Mouse (Mus musculus): ENCODE data around the gene Gm7138. TPM values are rescaled to one million over a fixed set of nuclear protein-coding genes. Genes with fewer than 3 reads are reported as not detected.
"Not testable (repeated sequence)": the region's sequence is repeated elsewhere in the genome, so short reads cannot be mapped to it uniquely, and the experiment has no call there.

Gm7138 gene
- polyA plus RNA-seq, 1 experiment from 2014 or later = 1.3 TPM

DNA sequence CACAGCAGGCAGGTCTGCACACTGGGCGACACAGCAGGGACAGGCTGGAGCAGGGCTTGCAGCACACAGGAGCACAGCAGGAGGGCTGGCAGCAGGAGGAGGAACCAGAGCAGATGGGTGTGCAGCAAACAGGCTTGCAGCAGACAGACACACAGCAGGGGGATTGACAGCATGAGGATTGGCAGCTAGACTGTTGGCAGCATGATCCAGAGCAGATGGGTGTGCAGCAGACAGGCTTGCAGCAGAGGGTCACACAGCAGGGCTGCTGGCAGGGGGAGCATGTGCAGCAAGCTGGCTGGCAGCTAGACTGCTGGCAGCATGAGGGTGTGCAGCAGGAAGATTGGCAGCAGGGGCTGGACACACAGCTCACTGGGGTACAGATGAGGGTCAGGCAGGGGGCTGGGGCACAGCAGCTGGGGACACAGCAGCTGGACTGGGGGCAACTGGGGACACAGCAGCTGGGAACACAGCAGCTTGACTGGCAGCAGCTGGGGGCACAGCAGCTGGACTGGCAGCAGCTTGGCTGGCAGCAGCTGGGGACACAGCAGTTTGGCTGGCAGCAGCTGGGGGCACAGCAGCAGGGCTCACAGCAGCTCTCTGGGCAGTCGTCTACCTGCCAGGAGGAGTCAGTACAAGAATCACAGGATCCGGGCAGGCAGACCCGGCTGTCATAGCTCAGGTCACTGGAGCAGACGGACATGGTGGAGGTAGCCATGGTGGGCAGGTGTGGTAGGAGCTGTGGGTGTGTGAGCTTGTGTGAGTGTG is 34.6 kb downstream of the Gm7138 start, which contains the start of gene Gm18596:
TSS of gene Gm18596 (minus strand) at position 715 of the 765 bp plus-strand sequence.
- not testable (repeated sequence) for H3K9me3 ChIP-seq (replicated peaks); H3K27me3 ChIP-seq; H3K36me3 ChIP-seq; H3K4me3 ChIP-seq (replicated peaks); H3K4me2 ChIP-seq (replicated peaks); H3K27ac ChIP-seq (replicated peaks); ATAC-seq (ENCODE audit: insufficient number of reproducible peaks, low FRiP score, low TSS enrichment, low read depth); H3K4me1 ChIP-seq; H3K9ac ChIP-seq
- 55% methylated on average over 5 of the region's 5 CpGs for WGBS

GRCm38 (mm10) chr10:77738929-77739328 is 37.8 kb downstream of the Gm7138 start:
- H3K9me3 ChIP-seq (replicated peaks) = no peaks in the 10 kb centered on the region
- H3K27ac ChIP-seq (replicated peaks) = no peak overlapping the region
- H3K4me1 ChIP-seq = 0 out of 2 replicates have a peak, but pooled peaks cover 4% of the 10 kb centered on the region
- no peak overlapping the region for H3K4me3 ChIP-seq (replicated peaks)
- no peak overlapping the region for H3K4me2 ChIP-seq (replicated peaks)
- H3K9ac ChIP-seq = no peak overlapping the region
- H3K27me3 ChIP-seq = no peaks in the 10 kb centered on the region
- no peak for ATAC-seq (ENCODE audit: insufficient number of reproducible peaks, low FRiP score, low TSS enrichment, low read depth)
- no peaks in the 10 kb centered on the region for H3K36me3 ChIP-seq
- 88% methylated on average over 4 of the region's 4 CpGs for WGBS

DNA sequence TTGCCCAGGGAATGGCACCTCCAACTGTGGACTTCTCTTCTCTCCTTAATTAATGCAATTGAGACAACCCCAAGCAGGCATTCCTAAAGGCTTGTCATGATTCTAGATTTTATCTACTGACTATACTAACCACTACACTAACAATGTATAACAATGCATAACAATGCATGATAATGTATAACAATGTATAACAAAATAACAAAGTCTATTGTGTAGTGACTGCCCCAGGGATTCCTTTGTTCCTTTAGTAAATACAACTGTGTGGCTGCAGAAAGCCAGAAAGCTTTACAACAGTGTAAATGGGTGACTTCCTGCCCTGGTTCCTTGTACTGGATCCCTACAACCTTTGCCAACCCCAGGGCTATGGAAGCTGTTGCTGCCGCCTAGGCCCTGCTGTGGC is 40.8 kb downstream of the Gm7138 start:
- no peak overlapping the region for H3K9ac ChIP-seq
- ATAC-seq (ENCODE audit: insufficient number of reproducible peaks, low FRiP score, low TSS enrichment, low read depth) = no peak
- no peaks in the 10 kb centered on the region for H3K9me3 ChIP-seq (replicated peaks)

GRCm38 (mm10) chr10:77729241-77729640 is 47.5 kb downstream of the Gm7138 start:
- Histone ChIP-seq H3K9ac (no peak overlapping the region), H3K4me2 (replicated peaks) (no peak overlapping the region), H3K27ac (replicated peaks) (no peak overlapping the region), H3K4me3 (replicated peaks) (no peak overlapping the region), H3K27me3 (no peaks in the 10 kb centered on the region), H3K9me3 (replicated peaks) (no peaks in the 10 kb centered on the region), H3K4me1 (no peaks in the 10 kb centered on the region), H3K36me3 (no peaks in the 10 kb centered on the region)
- ATAC-seq (ENCODE audit: insufficient number of reproducible peaks, low FRiP score, low TSS enrichment, low read depth) = no peak
- WGBS = 43% methylated on average over 4 of the region's 4 CpGs

More for the DNA sequence above, 40.8 kb downstream of the Gm7138 start:
- Histone ChIP-seq H3K27me3 (no peaks in the 10 kb centered on the region), H3K27ac (replicated peaks) (no peak overlapping the region), H3K36me3 (no peaks in the 10 kb centered on the region), H3K4me2 (replicated peaks) (no peak overlapping the region), H3K4me3 (replicated peaks) (no peak overlapping the region), H3K4me1 (no peaks in the 10 kb centered on the region)
- 68% methylated on average over 1 of the region's 1 CpGs for WGBS

GRCm38 (mm10) chr10:77728280-77728679 is 48.5 kb downstream of the Gm7138 start:
- no peak overlapping the region for H3K4me2 ChIP-seq (replicated peaks)
- no peaks in the 10 kb centered on the region for H3K4me1 ChIP-seq
- H3K27ac ChIP-seq (replicated peaks) = no peak overlapping the region
- H3K4me3 ChIP-seq (replicated peaks) = no peak overlapping the region
- no peak for ATAC-seq (ENCODE audit: insufficient number of reproducible peaks, low FRiP score, low TSS enrichment, low read depth)
- no peak overlapping the region for H3K9ac ChIP-seq
- no peaks in the 10 kb centered on the region for H3K36me3 ChIP-seq
- 56% methylated on average over 4 of the region's 4 CpGs for WGBS
- H3K27me3 ChIP-seq = no peaks in the 10 kb centered on the region
- H3K9me3 ChIP-seq (replicated peaks) = no peaks in the 10 kb centered on the region

Other genes with a start within 250 kb of the Gm7138 start
- 2.8 and 3.3 TPM in 2 replicates for gene Itgb2, start 246.7 kb downstream of the Gm7138 start, polyA plus RNA-seq (2015; fragmentation: Nextera tagmentation; extraction: Ambion mirVana)
- gene Pttg1ip, start 195.2 kb downstream of the Gm7138 start, polyA plus RNA-seq (2015; fragmentation: Nextera tagmentation; extraction: Ambion mirVana) = 135 and 136 TPM in 2 replicates
- 323 and 339 TPM in 2 replicates for gene Sumo3, start 170.8 kb downstream of the Gm7138 start, polyA plus RNA-seq (2015; fragmentation: Nextera tagmentation; extraction: Ambion mirVana)
- 3.1 TPM in 1 of 2 replicates, not detected in the other for gene Gm49325, start 170.7 kb downstream of the Gm7138 start, polyA plus RNA-seq (2015; fragmentation: Nextera tagmentation; extraction: Ambion mirVana)
- 92.2 and 102 TPM in 2 replicates for gene Ube2g2, start 154.7 kb downstream of the Gm7138 start, polyA plus RNA-seq (2015; fragmentation: Nextera tagmentation; extraction: Ambion mirVana)
- 3.3 and 3.4 TPM in 2 replicates for gene Tspear, start 90.4 kb downstream of the Gm7138 start, polyA plus RNA-seq (2015; fragmentation: Nextera tagmentation; extraction: Ambion mirVana)
- gene Gm19402, start 86.2 kb downstream of the Gm7138 start, polyA plus RNA-seq (2015; fragmentation: Nextera tagmentation; extraction: Ambion mirVana) = 0.60 and 0.85 TPM in 2 replicates
- gene Gm9508, start 79.7 kb downstream of the Gm7138 start, polyA plus RNA-seq (2015; fragmentation: Nextera tagmentation; extraction: Ambion mirVana) = 1.0 and 1.9 TPM in 2 replicates
- 0.59 TPM in 1 of 2 replicates, not detected in the other for gene Gm10272, start 70.3 kb downstream of the Gm7138 start, polyA plus RNA-seq (2015; fragmentation: Nextera tagmentation; extraction: Ambion mirVana)
- gene Gm10024, start 65.5 kb downstream of the Gm7138 start, polyA plus RNA-seq (2015; fragmentation: Nextera tagmentation; extraction: Ambion mirVana) = 2.2 and 2.8 TPM in 2 replicates
- gene Gm10142, start 61.1 kb downstream of the Gm7138 start, polyA plus RNA-seq (2015; fragmentation: Nextera tagmentation; extraction: Ambion mirVana) = 0.56 and 1.5 TPM in 2 replicates
- gene Krtap12-1, start 56.3 kb downstream of the Gm7138 start, polyA plus RNA-seq (2015; fragmentation: Nextera tagmentation; extraction: Ambion mirVana) = 1.1 and 1.8 TPM in 2 replicates
- gene Gm10100, start 50.5 kb downstream of the Gm7138 start, polyA plus RNA-seq (2015; fragmentation: Nextera tagmentation; extraction: Ambion mirVana) = 0.75 and 1.2 TPM in 2 replicates
- gene Gm18596, start 34.3 kb downstream of the Gm7138 start, polyA plus RNA-seq (2015; fragmentation: Nextera tagmentation; extraction: Ambion mirVana) = 1.5 and 1.7 TPM in 2 replicates
- gene Gm9736, start 25.6 kb downstream of the Gm7138 start, polyA plus RNA-seq (2015; fragmentation: Nextera tagmentation; extraction: Ambion mirVana) = 1.5 and 1.9 TPM in 2 replicates
- 0.41 and 0.77 TPM in 2 replicates for gene Gm3233, start 17.3 kb downstream of the Gm7138 start, polyA plus RNA-seq (2015; fragmentation: Nextera tagmentation; extraction: Ambion mirVana)
- gene Gm3238, start 5.6 kb downstream of the Gm7138 start, polyA plus RNA-seq (2015; fragmentation: Nextera tagmentation; extraction: Ambion mirVana) = 0.92 TPM in 1 of 2 replicates, not detected in the other
- gene Gm3250, start 5.6 kb upstream of the Gm7138 start, polyA plus RNA-seq (2015; fragmentation: Nextera tagmentation; extraction: Ambion mirVana) = not detected in 2 replicates
- 0.54 TPM in 1 of 2 replicates, not detected in the other for gene Gm7137, start 11.3 kb upstream of the Gm7138 start, polyA plus RNA-seq (2015; fragmentation: Nextera tagmentation; extraction: Ambion mirVana)
- 0.91 and 1.0 TPM in 2 replicates for gene Gm9639, start 18.1 kb upstream of the Gm7138 start, polyA plus RNA-seq (2015; fragmentation: Nextera tagmentation; extraction: Ambion mirVana)
- 0.24 and 0.55 TPM in 2 replicates for gene Gm19668, start 22.2 kb upstream of the Gm7138 start, polyA plus RNA-seq (2015; fragmentation: Nextera tagmentation; extraction: Ambion mirVana)
- 2.0 and 2.1 TPM in 2 replicates for gene Gm9507, start 34.9 kb upstream of the Gm7138 start, polyA plus RNA-seq (2015; fragmentation: Nextera tagmentation; extraction: Ambion mirVana)
- gene Gm2696, start 37.7 kb upstream of the Gm7138 start, polyA plus RNA-seq (2015; fragmentation: Nextera tagmentation; extraction: Ambion mirVana) = 2.8 and 3.4 TPM in 2 replicates
- gene Krtap10-4, start 50.2 kb upstream of the Gm7138 start, polyA plus RNA-seq (2015; fragmentation: Nextera tagmentation; extraction: Ambion mirVana) = 2.6 and 5.3 TPM in 2 replicates
- gene Krtap10-10, start 59.0 kb upstream of the Gm7138 start, polyA plus RNA-seq (2015; fragmentation: Nextera tagmentation; extraction: Ambion mirVana) = 2.9 and 3.8 TPM in 2 replicates
- 0.73 and 0.88 TPM in 2 replicates for gene Gm36176, start 69.9 kb upstream of the Gm7138 start, polyA plus RNA-seq (2015; fragmentation: Nextera tagmentation; extraction: Ambion mirVana)
- gene Gm10318, start 75.9 kb upstream of the Gm7138 start, polyA plus RNA-seq (2015; fragmentation: Nextera tagmentation; extraction: Ambion mirVana) = 3.0 and 3.4 TPM in 2 replicates
- gene Gm3285, start 85.0 kb upstream of the Gm7138 start, polyA plus RNA-seq (2015; fragmentation: Nextera tagmentation; extraction: Ambion mirVana) = 2.4 and 3.3 TPM in 2 replicates
- gene Lrrc3, start 125.6 kb upstream of the Gm7138 start, polyA plus RNA-seq (2015; fragmentation: Nextera tagmentation; extraction: Ambion mirVana) = 4.3 and 5.0 TPM in 2 replicates
- gene Trpm2, start 193.6 kb upstream of the Gm7138 start, polyA plus RNA-seq (2015; fragmentation: Nextera tagmentation; extraction: Ambion mirVana) = 0.60 and 0.79 TPM in 2 replicates
- gene 1810043G02Rik, start 201.6 kb upstream of the Gm7138 start, polyA plus RNA-seq (2015; fragmentation: Nextera tagmentation; extraction: Ambion mirVana) = 31.0 and 32.7 TPM in 2 replicates
- 129 and 148 TPM in 2 replicates for gene Pfkl, start 233.1 kb upstream of the Gm7138 start, polyA plus RNA-seq (2015; fragmentation: Nextera tagmentation; extraction: Ambion mirVana)